Mouse (Mus musculus): ENCODE data around the gene Upk2.

DNA sequence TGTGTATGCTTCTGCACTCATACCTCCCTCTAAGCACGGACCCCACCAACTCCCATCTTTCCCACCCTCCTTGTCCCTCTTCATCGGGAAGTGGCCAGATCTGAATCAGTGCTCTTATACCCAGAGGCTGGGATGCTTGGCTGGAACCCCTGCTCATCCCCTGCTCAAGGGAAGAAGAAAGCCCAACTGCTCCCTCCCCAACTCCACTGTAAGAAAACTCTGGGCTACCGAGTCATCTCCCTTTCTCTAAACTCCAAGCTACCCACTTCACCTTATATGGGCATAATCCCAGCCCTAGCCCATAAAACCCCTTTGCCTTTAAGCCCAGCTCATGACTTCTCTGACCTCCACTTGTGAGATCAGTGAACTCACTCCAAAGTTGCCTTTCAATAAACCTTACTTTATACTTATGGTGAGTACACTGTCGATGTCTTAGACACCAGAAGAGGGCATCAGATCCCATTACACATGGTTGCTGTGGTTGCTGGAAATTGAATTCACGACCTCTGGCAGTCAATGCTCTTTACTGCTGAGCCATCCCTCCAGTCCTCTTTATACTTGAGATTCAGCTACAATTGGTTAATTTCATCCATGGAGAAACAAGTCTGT, 22.1 kb downstream of the Upk2 start:
- no peak for TF ChIP-seq POLR2A (IDR thresholded peaks at IDR 0.05; ENCODE audit: low read depth, low read length)
- TF ChIP-seq CTCF (conservative IDR thresholded peaks at IDR 0.05; ENCODE audit: insufficient read depth, insufficient read length, low read depth, low read length) = no peak
